Mouse (Mus musculus): Measurements from ENCODE around the gene Tgfbr3l.

Gene Tgfbr3l

DNA sequence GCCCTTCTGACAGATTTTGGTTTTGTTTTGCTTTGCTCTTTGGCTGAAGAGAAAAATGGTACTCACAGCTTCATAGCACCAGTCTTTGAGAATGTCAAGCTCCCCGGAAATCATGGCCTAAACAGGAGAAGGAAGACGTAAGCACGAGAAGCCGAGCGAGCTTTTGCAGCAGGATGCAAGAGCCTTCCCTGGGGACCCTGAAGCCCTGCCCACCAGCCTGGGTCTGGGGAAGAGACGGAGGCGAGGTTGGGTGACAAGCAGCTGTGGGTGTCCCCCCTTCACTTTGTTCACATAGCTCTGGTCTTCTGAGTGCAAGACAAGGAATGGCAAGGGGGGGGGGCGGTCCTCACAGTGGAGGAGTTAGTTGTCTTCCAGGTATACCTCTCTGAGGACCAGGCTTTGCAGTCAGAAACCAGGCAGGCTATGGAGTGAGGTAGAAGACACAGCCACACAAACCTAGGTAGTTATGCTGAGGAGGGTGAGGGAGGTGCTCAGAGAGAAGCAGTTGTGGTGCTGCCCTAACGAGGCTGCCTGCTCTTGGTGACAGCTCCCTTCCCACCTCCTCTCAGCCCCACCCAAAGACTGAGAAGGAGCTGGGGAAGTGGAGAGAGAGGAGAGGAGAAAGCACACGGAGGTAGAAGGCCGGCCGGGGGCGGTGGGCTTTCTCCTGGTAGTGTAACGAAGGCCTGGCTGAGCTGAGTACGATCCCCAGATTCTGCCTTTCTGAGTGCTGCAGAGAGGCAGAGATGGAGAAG lies 17.3 kb downstream of the Tgfbr3l start:
- DNase-seq (ENCODE audit: low spot score), result no peak

DNA sequence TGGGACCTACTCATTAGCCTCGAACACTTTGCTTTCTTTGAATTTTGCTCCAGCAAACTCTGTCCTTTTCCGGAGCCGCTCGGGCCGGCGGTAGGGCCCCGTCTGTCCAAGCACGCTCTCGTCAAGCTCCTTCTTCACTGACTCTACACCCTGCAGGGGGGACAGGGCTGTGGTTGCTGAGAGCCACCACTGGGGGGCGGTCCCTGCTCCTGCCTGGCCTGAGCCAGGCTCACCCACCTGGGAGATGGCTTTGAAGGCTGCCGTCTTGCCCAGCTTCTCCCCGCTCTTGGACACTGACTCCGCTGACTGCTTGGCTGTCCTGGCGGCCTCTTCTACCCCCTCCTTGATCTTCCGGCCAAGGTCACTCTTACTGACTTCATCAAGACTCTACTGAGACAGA lies 19.6 kb downstream of the Tgfbr3l start:
- DNase-seq (ENCODE audit: low spot score), result no peak

DNA sequence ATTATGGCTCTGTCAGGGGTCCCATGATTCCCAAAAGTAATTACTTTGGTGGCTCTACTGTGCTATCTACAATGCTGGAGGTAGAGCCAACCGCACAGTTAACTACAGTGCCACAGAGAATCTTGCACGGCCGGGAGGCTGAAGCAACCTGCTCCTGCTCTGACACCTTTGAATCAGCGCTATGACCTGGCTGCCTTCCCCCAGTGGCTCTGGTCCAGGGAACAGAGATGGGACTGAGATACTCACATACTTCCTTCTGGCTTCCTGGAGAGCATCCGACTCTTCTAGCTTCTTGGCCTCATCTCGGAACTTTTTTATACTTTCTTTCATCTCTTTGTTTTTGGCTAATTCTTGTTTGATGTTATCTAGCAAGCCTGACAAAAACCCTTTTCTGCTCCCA lies 21.6 kb downstream of the Tgfbr3l start:
- no peak for DNase-seq (ENCODE audit: low spot score)

DNA sequence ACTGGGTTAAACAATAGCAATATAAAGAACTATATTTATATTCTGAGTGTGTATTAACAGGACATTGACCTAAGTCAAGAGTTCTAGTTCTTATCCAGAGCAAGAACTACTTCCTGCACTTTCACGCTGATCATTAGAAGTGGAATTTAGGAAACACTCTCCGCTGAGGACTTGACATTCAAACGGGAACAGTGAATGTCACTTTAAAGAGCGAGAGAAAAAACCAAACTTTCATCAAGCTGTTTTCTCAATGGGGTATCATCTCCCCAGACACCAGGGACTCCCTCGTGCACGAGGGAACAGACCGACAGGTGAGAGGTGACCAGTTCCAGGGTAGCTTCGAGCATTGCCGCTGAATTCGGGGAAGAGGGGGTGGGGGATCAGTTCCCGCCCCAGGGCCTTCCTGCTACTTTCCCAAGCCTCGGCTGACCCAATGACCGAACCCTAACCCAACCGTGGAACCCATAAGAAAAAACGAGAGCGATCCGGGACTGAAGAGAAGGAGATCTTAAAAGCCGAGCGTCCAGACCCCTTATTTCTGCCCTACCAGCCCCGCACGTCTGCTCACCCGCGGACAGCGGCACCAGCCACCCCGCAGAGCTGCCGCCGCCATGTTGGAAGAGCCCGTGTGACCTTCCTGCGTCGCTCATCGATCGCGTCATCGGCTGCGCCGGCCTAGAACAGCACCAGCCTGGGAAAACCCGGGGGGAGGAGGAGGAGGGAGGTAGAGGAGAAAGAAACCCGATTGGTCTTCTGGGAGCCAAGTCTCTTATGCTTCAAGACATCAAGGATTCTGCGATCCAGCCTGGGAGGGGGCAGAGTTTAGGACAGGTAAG lies 27.5 kb downstream of the Tgfbr3l start, which contains the start of gene Timm44:
Timm44 (minus strand) TSS at position 639 of the 836 bp plus-strand sequence.
- DNase-seq (ENCODE audit: low spot score), result peak; percentile 99

DNA sequence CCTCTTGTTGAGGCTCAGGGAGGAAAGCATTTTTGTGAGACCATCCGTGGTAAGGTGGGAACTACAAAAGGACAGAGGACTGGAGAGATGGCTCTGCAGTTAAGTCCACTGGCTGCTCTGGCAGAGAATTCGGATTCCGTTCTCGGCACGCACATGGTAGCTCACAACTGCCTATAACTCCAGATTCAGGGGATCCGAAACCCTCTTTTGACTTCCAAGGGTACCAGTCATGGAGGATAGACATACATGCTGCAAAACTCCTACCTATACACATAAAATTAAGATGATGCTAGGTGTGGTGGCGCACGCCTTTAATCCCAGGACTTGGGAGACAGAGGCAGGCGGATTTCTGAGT lies 28.1 kb downstream of the Tgfbr3l start:
- DNase-seq (ENCODE audit: low spot score), result no peak

DNA sequence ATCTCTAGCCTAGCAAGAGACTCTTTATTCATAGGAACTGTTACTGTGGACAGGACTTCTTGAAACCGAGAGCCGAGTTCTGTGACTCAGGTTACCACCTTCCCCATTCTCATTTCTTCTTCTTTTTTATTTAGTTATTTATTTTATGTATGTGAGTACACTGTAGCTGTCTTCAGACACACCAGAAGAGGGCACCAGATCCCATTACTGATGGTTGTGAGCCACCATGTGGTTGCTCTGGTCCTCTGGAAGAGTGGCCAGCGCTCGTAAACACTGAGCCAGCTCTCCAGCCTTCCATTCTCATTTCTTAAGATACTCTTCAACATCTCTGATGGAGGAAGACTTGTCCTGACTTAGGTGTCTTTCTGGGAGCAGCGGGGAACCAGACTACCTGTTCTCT lies 44.7 kb downstream of the Tgfbr3l start:
- no peak for DNase-seq (ENCODE audit: low spot score)

DNA sequence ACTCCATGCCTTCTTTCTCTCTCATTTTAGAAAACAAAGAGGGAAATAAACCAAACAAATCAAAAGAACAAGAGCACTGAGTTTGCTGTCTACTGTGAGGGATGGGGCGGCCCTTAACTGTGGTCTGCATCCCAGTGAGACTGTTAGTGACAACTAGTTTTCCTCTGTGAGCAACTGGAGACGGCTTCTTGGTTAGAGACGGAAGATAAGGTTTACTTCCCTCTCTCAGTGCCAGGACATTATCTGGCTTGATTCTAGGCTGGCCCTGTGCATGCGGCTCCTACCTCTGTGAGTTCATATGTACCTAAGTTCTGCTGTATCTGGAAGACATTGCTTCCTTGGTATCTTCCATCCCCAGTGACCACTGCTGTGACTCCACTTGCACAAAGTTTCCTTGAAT lies 49.8 kb downstream of the Tgfbr3l start:
- no peak for DNase-seq (ENCODE audit: low spot score)
